Mouse (Mus musculus): ENCODE measurements around the gene Chst5.

Chst5 gene

GRCm38 (mm10) chr8:111932580-111933336 lies 22.5 kb upstream of the Chst5 start:
- in situ Hi-C loops (cut with MboI; ENCODE audit: unreplicated experiment in 2 of 2): no loop called here

- in situ Hi-C loops (cut with MboI; ENCODE audit: unreplicated experiment in 2 of 2): no loop called here
These were observed 21.5 kb upstream of the Chst5 start for GRCm38 (mm10) chr8:111931721-111932120.

GRCm38 (mm10) chr8:111929648-111930344 lies 19.5 kb upstream of the Chst5 start:
- in situ Hi-C loops (cut with MboI; ENCODE audit: unreplicated experiment in 2 of 2): no loop called here

GRCm38 (mm10) chr8:111924976-111925375 lies 14.7 kb upstream of the Chst5 start:
- in situ Hi-C loops (cut with MboI; ENCODE audit: unreplicated experiment in 2 of 2): no loop called here

- in situ Hi-C loops (cut with MboI; ENCODE audit: unreplicated experiment in 2 of 2): no loop called here
These were observed 13.1 kb upstream of the Chst5 start for GRCm38 (mm10) chr8:111923383-111923804.

GRCm38 (mm10) chr8:111920971-111921370 lies 10.7 kb upstream of the Chst5 start:
- in situ Hi-C loops (cut with MboI; ENCODE audit: unreplicated experiment in 2 of 2): no loop called here

GRCm38 (mm10) chr8:111919663-111920062 lies 9.4 kb upstream of the Chst5 start:
- in situ Hi-C loops (cut with MboI; ENCODE audit: unreplicated experiment in 2 of 2): no loop called here

GRCm38 (mm10) chr8:111912860-111913432 lies 2.7 kb upstream of the Chst5 start:
- in situ Hi-C loops (cut with MboI; ENCODE audit: unreplicated experiment in 2 of 2): no loop called here

GRCm38 (mm10) chr8:111911572-111911971 lies 1.3 kb upstream of the Chst5 start:
- in situ Hi-C loops (cut with MboI; ENCODE audit: unreplicated experiment in 2 of 2): no loop called here

- in situ Hi-C loops (cut with MboI; ENCODE audit: unreplicated experiment in 2 of 2): no loop called here
These were observed 4.6 kb downstream of the Chst5 start for GRCm38 (mm10) chr8:111905500-111906121.

GRCm38 (mm10) chr8:111902080-111902479 lies 8.2 kb downstream of the Chst5 start:
- in situ Hi-C loops (cut with MboI; ENCODE audit: unreplicated experiment in 2 of 2): no loop called here

GRCm38 (mm10) chr8:111898586-111898985 lies 11.7 kb downstream of the Chst5 start:
- in situ Hi-C loops (cut with MboI; ENCODE audit: unreplicated experiment in 2 of 2): loop anchor here in 1 of 2 experiments (25.0 kb wide), 1 partner anchor 1739 kb away; the partner anchor contains the start of genes Mon1b and Syce1l

- in situ Hi-C loops (cut with MboI; ENCODE audit: unreplicated experiment in 2 of 2): loop anchor here in 1 of 2 experiments (25.0 kb wide), 1 partner anchor 1742 kb away; the partner anchor contains the start of genes Mon1b and Syce1l
These were observed 15.3 kb downstream of the Chst5 start for GRCm38 (mm10) chr8:111894955-111895354.

GRCm38 (mm10) chr8:111892615-111893014 lies 17.6 kb downstream of the Chst5 start:
- in situ Hi-C loops (cut with MboI; ENCODE audit: unreplicated experiment in 2 of 2): loop anchor here in 1 of 2 experiments (25.0 kb wide), 1 partner anchor 1745 kb away; the partner anchor contains the start of genes Mon1b and Syce1l

GRCm38 (mm10) chr8:111891983-111892382 lies 18.3 kb downstream of the Chst5 start:
- in situ Hi-C loops (cut with MboI; ENCODE audit: unreplicated experiment in 2 of 2): loop anchor here in 1 of 2 experiments (25.0 kb wide), 1 partner anchor 1745 kb away; the partner anchor contains the start of genes Mon1b and Syce1l

GRCm38 (mm10) chr8:111890911-111891303 lies 19.3 kb downstream of the Chst5 start:
- in situ Hi-C loops (cut with MboI; ENCODE audit: unreplicated experiment in 2 of 2): loop anchor here in 1 of 2 experiments (25.0 kb wide), 1 partner anchor 1746 kb away; the partner anchor contains the start of genes Mon1b and Syce1l

- in situ Hi-C loops (cut with MboI; ENCODE audit: unreplicated experiment in 2 of 2): loop anchor here in 1 of 2 experiments (25.0 kb wide), 1 partner anchor 1747 kb away; the partner anchor contains the start of genes Mon1b and Syce1l
These were observed 20.0 kb downstream of the Chst5 start for GRCm38 (mm10) chr8:111889931-111890910.

- in situ Hi-C loops (cut with MboI; ENCODE audit: unreplicated experiment in 2 of 2): loop anchor here in 1 of 2 experiments (25.0 kb wide), 1 partner anchor 1749 kb away; the partner anchor contains the start of genes Mon1b and Syce1l
These were observed 22.1 kb downstream of the Chst5 start for GRCm38 (mm10) chr8:111888091-111888650.

- in situ Hi-C loops (cut with MboI; ENCODE audit: unreplicated experiment in 2 of 2): loop anchor here in 1 of 2 experiments (25.0 kb wide), 1 partner anchor 1750 kb away; the partner anchor contains the start of genes Mon1b and Syce1l
These were observed 22.8 kb downstream of the Chst5 start for GRCm38 (mm10) chr8:111887479-111887878.

Data from v-Abl transformed pro-B cells (cell line).